Mouse (Mus musculus): Measurements from ENCODE around the gene Foxn3.

Foxn3 gene

DNA sequence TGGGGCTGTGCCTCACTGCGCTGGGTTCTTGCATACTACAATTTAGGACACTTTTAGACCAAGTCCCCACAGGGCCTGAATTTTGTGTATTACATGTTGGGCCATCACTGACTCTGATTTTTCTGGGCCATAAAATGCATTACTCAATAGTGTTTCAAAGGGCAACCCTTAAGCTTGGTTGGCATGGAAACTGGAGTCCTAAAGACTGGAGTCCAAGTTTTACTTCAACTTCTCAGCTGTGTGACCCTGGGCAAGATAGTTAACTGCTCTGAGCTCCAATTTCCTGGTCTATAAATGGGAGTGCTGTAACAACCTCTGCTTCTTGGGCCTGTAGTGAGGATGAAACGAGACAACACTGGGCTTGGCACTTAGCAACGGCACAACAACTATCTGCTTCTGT, 215.9 kb downstream of the Foxn3 start:
- DNase-seq: no peak

DNA sequence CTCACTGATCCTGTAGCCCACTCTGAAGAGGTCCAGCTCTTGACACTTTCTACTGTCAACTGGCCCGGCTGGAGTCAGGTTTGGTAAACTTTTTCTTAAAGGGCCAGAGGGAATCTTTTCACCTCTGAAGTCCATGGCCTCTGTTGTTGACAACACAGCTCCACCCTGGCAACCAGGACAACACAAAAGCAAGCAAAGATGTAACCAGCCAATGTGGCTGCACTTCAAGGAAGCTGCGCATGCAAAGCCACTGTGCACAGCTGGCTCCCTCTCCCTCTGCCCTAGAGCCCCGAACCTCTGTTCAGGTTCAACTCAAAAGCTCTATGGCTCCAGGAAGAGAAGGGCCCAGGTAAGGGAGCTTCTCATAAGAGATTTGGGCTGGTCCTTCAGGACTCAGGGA, 216.4 kb downstream of the Foxn3 start:
- DNase-seq: no peak

DNA sequence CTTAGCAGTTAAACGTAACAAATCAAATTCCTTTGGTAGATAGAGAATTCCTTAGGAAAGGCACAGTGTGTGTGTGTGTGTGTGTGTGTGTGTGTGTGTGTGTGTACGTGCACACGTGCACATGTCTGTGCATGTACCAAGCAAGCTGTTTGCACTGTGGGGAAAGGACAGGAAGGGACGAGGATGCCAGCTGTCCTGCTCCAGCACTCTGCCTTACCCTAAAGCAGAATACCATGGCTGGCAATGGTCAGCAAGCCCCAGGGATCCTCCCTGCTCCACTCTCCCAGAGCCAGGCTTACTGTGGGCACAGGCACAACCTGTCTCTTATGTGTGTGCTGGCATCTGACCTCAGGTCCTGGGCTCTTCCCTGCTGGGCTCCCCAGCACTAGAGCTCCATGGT, 218.1 kb downstream of the Foxn3 start:
- DNase-seq: no peak

DNA sequence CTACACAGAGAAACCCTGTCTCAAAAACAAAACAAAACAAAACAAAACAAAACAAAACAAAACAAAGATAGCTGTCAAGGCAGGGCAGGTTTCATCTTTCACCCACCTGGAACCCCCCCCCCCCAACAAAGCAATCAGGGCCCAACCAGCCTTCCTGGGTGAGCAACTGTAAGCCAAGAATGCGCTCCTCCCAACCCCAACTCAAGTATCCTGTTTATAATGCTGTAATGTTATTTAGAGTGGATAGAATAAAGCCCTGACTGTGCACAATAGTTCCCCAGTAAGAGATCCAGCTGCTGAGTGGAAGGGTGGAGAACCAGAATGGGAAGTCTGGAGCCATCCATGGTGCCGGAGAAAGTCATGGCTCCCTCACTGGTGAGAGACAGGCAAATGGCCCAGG, 220.0 kb downstream of the Foxn3 start:
- no peak for DNase-seq

DNA sequence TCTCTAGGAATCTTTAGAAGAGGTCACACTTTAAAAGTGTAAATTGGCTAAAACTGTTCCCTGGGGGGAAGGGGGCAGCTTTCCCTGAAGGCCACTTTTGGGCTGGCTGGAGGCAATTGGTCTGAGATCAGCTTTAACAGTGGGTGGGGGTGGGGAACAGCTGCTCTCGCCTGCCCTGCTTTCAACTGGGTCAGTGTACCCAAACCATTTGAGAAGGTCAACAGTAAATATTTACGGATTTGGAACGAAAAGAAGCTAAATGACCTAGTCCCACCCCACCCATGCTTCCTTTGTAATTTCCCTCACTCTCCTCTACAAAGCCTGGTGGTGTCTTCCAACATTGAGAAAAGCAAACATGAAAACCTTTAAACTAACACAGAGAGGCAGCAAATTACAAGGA, 221.2 kb downstream of the Foxn3 start:
- DNase-seq: no peak

DNA sequence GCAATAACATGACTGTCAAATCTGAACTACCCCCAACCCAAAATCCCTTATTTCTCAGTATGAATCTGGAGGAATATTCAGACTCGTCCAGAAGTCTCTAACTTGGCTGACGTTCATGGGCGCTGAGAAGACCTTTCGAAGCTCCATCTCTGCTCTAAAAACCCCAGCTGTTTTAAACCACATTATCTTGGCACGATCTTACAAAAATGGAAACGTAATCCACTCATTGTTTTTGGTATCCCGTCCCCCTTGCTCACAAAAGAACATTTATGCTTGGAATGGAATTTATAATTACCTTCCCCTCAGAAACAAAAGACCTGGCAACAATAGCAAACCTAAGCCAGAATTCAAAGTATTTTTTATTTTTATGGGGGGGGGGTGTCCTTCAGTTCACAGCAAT, 221.6 kb downstream of the Foxn3 start:
- no peak for DNase-seq

DNA sequence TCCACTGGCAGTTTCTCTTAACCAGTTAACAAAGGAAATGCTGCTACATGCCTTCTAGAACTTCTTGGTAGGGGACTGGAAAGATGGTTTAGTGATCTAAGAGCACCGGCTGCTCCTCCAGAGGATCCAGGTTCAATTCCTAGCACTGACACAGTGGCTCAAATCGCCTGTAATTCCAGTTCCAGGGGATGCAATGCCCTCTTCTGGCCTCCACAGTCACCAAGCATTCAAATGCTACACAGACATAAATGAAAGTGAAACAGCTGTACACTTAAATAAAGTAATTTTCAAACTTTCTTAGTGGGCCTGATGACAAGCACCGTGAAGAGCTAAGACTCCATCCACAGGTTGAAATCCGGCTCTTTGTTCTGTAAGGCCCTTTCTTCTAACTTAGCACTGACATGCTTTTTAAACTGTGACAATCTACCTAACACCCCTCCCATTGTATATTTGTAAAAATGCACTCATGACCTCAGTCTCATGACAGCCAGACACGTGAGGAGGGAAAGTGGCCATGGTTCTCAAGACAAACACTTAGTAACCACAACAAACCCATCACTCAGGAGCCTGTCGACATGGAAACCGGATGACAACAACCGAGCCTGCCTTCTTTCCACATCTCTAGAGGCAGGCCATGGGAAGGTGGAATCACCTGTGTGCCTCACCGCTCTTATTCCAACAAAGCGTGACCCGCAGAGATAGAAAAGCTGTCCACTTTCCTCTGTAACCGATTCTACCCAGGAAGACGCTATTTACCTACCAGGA, 222.8 kb downstream of the Foxn3 start:
- DNase-seq: no peak

DNA sequence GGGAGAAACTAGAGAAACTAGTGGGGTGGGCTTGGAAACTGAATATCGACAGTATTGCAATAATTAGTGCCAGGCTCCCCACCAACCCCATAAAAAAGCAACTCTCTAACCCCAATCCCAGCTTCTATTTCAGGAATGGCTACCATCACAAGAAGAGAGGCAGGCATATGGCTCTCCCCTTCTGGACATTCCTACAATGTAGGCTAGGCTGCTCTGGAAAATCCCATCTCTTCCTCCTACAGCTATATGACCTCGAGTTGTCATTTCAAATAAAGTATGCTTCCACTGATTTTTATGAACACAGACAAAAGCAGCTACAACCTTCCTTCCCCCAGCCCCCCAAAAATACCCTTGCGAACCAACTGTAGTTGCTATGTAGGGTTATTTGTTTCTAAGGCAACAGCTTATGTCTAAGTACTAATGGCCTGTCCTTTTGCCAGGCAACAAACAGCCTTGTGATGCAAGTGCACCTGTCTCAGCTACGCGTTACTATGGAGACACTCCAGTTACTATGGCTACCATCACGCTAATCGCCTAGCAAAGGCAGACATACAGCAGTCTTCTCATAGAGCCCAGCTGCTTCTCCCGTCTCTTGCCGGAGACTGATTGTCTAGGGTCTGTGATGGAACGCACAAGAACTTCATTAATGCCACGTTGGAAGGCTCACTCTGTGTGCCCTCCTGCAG, 223.6 kb downstream of the Foxn3 start:
- DNase-seq: no peak

DNA sequence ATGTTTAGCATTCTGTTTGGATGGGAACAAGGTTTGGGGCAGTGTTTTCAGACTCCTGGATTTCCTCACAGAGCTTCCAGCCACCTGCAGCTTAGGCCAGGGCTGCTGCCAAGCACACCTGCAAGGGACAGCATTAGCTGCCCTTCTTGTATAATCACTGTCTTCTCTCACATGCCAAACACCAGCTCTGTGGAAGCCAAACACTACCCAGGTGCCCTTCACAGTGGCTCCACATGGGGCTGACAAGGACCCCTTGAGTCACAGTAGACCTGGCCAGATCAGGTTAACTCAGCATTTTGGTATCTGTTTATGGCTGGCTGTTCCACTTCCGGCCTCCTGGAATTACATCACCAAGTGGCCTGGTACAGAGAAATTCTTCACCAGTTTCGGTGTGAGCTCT, 224.6 kb downstream of the Foxn3 start:
- no peak for DNase-seq

DNA sequence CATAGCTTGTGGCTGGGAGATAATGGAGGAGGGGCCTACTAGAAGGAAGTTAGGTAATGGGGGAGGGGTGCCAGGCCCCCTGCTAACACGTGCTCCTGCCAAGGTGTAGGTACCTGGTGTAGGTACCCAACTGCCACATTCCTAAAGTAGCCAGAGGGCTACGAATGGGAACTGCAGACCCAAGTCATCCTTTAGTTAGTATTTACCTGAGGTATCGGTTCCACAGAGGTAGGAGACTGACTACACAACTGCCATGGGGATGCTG, 226.3 kb downstream of the Foxn3 start:
- DNase-seq: no peak

DNA sequence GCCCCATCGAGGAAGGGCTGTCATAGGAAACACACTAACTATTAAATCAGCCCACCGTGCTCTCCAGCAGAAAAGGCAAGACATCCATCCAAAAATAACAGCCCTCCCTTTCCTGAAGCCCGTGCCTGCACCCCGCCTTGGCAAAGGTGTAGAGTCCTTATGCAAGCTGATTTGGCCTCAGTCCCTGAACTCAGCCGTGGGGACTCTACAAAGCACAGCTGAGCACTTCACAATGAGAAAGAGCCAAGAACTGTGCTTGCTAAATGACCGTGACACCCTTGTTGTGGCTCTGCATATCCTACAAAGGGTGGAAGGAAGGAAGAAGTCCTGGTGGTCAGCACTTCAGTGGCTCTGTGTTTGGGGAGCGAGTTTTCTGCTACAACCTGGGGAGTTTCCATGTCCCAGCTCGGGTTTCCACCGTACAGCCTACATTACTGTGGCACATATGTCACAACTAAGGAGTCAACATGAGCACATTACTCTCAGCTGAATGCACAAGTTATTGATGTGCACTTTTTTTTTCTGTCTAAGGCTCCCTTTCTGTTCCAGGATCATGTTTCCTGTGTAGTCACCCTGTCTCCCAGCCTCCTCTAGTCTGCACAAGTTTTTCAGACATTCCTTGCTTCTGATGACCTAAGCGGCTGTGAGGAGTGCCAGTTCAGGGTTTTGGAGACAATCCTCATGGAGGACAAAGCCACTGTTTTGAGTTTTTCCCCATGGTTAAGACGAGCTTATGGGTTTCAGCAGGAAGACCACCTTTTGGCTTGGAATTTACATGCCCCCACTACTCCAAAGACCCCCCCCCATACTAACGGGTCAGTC, 226.8 kb downstream of the Foxn3 start:
- no peak for DNase-seq

DNA sequence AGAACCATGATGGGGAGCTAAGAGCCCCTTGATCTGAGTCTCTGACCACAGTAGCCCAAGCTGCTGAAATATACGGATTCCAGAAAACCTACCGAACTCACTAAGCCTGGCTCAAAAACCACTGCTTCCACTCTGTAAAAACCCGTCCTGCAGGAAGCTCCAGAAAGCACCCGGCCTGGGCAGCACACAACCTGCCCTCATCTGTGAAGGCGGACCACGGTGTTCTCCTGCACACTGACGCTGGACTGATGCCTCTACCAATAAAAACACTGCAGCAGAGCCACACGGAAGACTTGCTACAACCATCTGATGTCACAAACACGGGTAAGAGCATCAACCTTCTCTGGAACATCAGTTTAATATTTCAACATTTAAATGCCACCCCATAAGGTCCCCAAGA, 227.8 kb downstream of the Foxn3 start:
- no peak for DNase-seq

DNA sequence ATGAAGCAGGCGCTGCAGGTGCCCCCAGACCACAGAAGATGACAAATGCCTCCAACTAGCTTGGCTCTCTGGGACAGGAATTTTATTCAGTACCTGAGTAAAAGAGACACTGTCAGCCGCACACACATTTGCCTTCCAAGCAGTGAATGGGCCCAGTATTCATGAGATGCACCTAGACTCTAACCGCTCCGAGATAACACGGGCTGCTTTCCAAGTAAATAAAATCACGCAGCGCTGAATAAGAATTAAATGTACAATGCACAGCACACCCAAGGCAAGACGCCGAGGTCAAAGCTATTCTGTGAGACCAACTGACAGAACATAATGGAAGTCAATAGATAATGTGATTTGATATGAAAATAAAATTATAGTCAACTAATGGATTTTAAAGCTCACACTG, 229.4 kb downstream of the Foxn3 start:
- DNase-seq: no peak

DNA sequence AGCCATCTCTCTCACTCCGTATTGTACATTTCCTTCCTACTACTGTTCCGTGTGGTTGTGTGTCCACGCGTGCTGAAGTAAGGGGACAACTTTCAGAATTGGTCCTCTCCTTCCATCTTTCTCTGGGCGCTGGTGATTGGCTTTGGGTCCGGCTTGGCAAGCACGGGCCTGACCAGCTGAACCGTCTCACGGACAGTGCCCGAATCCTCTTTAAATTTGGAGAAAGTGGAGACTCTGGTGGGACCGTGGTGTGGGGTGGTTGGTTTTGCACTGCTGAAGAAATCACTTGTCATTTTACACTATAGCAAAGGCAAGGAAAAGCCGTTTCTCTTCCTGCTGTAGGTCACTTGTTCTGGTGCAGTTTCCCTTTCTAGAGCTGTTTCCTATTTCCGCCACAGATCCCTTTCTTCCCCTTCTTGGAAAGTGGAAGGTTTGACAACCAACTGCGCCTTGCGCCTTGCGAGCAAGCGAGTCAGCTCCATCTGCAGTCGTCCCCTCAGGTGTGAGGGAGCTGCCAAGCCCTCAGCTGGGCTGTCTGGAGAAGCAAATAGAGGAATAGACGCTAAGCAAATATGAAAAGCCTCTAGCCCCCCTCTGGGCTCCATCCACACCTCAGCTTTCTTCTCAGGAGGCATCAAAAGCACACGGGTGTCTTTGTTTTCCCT, 229.9 kb downstream of the Foxn3 start:
- DNase-seq: no peak

DNA sequence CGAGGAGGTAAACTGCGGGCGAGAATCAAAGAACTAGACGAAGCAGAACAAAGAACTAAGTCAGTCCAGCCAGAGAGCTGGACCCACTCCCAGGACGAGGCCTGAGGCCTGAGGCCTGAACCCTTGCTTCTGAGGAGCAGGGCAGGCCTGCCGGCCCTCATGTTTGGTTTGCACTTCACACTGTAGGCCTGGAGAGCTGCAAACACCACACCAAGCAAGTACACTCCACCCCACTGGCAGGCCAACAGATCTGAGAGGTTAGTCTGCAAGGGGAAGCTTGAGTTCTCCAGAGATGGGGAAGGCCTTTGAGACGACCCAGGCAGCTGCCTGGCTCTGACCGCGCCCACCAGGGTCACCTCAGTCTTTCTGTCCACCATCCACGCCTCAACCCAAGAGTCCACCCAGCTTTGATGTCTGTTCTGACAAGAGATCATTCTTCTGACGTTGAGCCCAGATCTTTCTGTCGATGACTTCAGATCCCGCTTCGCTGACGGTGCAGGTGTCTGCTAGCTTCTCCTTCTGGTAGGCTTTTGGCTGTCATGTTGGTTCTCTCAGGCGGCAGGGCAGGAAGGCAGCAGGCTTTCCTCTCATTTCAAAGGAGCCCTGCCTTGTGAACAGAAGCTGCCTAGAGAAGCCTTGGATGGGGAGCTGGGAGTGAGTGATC, 231.1 kb downstream of the Foxn3 start:
- peak; percentile 55 for DNase-seq

DNA sequence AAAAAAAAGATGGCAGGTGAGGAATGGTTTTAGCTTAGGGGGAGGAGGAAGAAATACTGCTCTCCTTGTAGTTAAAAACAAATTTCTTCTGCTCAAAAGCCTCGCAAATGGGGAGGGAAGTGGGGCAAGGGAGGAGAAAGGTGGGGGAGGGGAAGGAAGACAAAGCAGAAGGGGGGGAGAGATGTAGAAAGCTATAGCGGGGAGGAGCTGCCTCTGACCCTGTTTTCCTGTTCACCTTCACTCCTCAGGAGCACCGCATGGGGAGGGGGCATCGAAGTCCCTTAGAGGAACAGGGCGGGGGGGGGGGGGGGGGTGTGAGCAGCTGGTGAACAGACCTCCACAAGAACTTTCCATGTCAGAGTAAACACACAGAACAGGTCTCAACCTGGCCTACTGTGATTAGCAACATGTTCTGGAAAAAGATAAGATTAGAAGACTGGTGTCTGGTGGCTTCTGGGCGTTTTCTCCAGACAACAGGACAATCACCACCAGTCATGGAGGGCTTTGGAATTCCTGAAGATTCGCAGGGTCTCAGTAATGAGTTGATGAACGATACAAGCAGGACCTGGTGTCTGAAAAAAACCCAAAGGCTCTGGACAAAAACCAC, 231.9 kb downstream of the Foxn3 start:
- no peak for DNase-seq

DNA sequence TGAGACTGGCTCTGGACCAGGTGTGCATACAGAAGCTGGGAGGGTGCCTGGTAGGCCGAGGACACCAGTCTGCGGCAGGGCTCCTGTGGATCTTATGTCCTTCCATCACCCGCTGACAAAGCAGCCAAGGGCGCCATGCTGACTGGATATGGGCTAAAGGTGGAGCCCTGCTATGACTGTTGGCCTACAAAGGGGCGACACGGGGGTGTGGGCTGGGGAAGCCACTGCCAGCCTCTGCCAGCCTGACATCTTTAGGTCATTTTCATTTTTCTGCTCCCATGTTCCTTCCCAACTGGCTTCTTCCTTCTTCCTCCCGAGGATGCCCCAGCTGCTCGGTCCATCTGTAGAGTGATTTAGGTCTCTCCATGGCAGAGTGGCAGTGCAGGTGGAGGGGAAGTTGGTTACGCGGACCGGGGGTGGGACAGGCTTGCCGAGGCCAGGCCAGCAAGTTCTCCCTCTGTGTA, 232.5 kb downstream of the Foxn3 start:
- DNase-seq: peak; percentile 32

DNA sequence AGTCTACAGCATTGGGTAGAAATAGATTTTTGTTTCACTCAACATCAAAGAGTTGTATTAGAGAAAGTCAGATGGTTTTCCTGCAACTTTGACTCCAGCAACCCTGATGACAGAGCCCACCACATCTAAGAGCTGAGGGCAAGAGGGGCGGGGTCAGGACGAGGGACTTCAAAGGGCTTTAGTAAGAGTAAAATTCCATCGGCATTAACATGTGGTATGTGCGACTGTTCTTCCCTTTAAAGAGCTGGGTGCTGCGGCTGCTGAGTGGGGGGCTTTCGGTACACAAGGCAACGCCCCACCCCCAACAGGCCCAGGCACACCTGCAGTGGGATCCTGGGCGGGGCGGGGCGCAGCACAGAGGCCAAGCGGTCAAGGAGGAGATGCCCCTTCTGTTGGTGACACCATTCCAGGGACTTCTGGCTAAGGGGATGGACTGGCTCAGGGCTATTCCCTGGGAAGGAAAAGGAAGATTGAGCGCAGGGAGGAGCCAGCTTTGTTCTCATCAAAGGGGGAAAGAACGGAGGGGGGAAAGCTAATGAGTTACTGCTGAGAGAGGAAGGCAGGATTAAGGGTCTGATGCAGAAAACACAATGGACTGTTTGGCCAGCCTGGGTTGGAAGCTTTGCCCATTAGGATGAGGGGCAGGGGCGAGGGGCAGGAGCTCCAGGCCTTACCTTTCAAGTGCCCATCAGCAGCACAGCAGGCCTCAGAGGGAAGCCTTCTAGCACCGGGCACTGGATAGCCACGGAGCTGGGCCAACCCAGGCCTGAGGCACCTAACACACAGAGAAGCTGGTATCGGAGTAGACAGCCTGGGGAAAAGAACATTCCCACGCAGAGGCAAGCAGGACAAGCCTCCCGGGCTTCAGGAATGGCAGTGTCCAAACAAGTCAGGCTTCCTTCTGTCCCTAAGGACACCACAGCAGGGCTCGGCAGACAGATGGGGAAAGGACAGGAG, 233.8 kb downstream of the Foxn3 start:
- peak; percentile 74 for DNase-seq

DNA sequence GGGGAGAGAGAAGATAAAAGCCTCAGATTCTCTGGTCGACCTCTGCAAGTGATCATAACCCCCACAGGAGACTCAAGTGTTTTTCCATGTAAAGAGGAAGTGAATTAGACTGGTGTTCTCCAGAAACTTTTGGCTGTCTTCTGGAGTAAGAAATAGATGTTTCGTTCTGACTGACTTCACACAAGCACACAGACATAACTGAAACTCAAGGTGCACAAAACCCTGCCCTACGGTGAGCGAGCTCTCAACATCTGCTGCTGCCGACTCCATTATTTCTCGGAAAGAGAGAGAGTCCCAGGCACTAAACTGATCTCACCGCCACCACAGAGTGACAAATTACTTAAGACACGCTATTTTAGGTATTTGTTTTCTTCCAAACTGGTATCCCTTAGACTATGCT, 237.2 kb downstream of the Foxn3 start:
- DNase-seq: no peak

DNA sequence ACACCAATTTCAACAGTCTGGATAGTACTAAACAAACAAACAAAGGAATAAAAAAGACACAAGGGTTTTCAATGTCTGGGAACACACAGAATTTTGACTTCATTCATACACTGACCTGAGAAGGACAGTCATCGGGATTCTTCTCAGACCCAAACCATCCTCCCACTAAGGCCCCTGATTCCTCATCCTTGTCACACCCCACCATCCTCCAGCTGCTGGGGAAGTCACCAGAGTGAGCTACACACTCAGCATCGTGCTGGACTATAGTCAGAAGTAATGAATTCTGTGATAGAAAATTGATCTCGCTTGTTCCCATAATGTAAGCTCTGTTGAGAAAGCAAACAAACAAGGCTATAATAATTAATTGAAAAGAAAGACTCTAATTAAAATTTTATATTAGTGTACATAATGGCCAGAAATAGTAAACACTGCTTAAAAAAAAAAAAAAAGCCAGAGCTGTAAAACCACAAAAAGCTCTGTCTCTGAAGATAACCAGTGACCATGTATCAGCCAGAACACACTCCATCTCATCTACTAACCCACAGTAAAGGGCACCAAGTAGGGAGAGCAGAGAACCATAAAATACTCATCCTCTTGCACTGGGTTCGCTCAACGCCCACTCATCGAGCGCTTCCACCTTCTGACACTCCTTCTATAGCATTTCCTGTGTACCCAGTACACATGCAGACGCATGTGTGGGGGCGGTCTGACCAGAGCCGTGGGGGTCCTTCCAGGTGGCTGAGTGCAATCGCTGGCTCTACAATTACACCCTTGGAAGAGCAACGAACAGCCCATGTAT, 241.6 kb downstream of the Foxn3 start:
- peak; percentile 42 for DNase-seq
